Mouse (Mus musculus) erythroblast, adult 5-6 weeks (primary cell): ENCODE data around the gene Tpk1. TPM values are rescaled to one million over a fixed set of nuclear protein-coding genes. Genes with fewer than 3 reads are reported as not detected.

Experiments used
- ATAC-seq: replicated peaks from 2 replicates; pipeline ENCODE4 v1.8.0; 2016; ENCODE audit warnings: moderate number of reproducible peaks, mild to moderate bottlenecking, moderate TSS enrichment, inconsistent platforms; ENCODE audit not compliant: poor library complexity, low FRiP score, severe bottlenecking
- total RNA-seq, 2 experiments: library from RNA; stranded (forward) in 1 of 2; stranded (reverse) in 1 of 2; fragments of 150-400 nt in 1 of 2; fragments of 200-764, 138-1000 nt in 1 of 2; gene quantifications; 2 replicates each; pipeline versions ENCODE4 v1.2.3 to v1.2.4; 2015 to 2017; ENCODE audit warnings: low replicate concordance in 2 of 2

The Tpk1 gene
- total RNA-seq, 2 experiments from 2014 or later: 1.3 to 4.5 TPM

DNA sequence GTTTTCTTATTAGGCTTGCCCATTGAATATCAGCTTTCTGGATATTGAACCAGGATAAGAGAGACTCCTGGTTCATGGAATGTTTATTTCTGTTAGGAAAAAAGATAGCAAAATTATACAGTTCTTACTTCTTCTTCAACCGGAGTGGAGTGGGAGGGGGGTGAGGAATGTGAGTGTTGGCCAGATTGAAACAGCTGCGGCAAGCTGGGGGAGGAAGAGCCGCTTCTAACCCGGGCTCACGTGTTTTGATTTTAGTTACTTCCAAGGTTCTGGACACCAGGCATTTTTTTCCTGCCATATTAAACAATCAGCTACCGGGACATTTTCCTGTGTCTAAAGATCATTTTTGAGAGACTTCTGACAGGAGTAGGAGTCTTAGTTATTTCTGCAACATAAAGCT is 356.0 kb downstream of the Tpk1 start:
- ATAC-seq: no peak

- ATAC-seq: no peak
These were observed 356.6 kb downstream of the Tpk1 start, which contains the start of gene Nobox for GRCm38 (mm10) chr6:43309454-43309853. Gene Nobox (minus strand): TSS chr6:43309554.

DNA sequence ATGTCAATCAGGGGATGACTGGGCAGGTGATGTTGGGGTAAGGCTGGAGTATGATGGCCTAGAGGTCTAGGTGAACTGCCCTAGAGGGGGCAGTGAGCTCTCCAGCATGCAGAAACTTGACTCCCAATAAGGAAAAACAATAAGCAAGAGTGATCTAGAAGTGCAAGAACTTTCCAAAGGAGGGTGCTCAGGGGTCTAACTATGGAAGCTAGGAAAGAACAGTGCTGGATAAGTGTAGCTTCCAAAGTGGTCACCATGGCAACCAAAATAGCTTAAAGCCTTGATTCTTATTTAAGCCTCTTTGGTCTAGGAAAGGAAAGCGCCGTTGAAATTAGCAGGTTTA is 368.6 kb downstream of the Tpk1 start:
- ATAC-seq: no peak

DNA sequence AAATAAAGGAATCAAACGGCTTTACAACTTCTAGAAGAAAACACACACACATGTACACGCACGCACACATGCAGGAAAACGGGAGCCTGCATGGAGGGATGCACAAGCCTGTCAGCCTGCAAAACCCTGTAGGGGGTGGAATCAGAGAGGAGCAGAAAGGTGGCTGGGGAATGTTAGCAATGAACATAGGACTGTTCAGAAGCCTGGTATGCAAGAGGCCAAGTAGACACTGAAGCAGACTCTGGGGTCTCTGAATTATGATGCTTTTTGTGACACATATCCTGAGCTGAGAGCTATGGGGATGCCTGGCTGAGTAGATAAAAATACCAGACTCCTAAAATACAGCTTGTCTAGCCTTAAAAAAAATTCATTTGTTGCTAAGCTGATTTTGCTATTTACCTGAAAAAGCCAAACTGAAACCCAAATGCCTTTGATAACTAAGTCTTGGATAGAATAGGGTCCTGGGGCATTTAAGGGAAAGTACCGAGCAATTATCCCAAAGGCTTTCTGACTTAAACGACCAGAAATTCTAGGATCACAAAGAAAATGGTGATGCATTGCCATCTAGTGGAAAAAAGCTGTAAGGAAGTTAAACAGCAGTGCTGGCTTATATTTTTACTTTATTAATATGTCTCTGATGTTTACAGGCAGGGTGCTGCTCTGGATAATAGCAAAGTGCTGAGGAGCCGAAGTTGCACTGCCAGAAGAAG is 369.1 kb downstream of the Tpk1 start:
- no peak for ATAC-seq

DNA sequence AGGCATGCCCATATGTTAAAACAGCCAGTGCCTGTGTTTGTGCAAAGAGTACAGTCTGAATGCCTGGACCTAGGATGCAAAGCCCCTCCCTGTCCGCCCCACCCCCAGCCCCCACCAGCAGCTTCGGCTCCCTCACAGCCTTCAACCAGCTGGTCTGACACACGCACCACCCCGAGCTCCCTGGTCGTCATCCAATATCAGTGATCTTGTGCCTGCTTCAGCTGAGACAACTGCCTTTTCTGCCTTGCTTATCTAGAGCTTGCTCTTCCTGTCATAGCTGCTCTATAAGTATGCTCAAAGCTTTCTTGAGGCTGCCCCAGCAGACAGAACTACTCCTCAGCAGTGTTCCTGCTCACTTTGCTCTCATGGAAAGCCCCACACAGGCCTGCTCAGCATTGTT is 370.2 kb downstream of the Tpk1 start:
- no peak for ATAC-seq
